Mouse (Mus musculus) frontal cortex, postnatal 36 days (tissue): ENCODE results near the gene Olfr1262.

Experiments
- DNase-seq, 2 experiments: peaks; one replicate each; pipeline ENCODE4 v3.0.0; 2022; ENCODE audit warnings: low spot score in 2 of 2

Olfr1262 gene

DNA sequence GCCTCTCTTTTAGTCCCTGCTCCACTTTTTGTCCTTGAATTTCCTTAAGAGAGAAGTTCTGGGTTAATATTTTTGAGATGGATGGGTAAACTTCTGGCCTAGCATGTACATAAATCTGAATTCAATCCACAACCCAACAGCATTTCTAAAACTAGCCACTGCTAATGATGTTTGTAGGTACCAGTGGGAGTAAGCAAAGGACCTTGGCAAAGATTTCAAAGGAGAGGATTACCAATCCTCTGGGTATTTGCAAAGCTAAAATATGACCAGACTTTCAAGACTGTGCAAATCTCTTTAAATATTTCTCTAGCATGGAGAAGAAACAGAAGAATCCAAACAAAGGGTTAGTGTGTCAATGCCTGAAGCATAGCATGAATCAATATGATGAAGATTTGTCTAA, at the start of gene Olfr1262:
Gene Olfr1262 (plus strand): TSS at position 301 of the 400 bp plus-strand sequence.
- DNase-seq = no peak

DNA sequence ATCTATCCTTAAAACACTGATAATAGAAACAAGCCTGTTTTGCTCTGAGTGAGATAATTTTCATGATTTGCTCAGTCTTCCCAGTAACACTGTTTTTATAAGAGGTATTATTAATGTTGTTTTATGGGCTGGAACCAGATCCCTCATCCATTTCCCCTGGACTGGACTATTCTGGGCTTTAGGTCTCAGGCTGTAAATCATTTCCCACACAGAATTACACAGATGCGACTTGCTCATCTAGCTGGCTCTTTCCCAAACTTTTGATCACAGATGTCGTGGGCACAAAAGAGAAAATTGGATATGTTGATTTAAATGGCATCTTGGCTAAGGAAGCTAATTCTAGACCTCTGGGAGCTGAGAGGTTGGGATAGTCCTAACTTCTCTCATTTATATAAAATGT, 25.8 kb upstream of the Olfr1262 start, which contains the start of gene Olfr1260:
Gene Olfr1260 (plus strand): TSS at position 157 of the 400 bp plus-strand sequence.
- DNase-seq = peak; percentile 8 to 22

GRCm38 (mm10) chr2:89977709-89978108, 22.2 kb upstream of the Olfr1262 start:
- no peak for DNase-seq

- DNase-seq = no peak
These were observed 9.0 kb upstream of the Olfr1262 start, which contains the start of gene Olfr1261 for GRCm38 (mm10) chr2:89990921-89991320. TSS of gene Olfr1261 (plus strand) at chr2:89991221.

- no peak for DNase-seq
These were observed 11.9 kb downstream of the Olfr1262 start, which contains the start of gene Olfr1263 for GRCm38 (mm10) chr2:90011831-90012230. TSS of gene Olfr1263 (plus strand) at chr2:90012131.

DNA sequence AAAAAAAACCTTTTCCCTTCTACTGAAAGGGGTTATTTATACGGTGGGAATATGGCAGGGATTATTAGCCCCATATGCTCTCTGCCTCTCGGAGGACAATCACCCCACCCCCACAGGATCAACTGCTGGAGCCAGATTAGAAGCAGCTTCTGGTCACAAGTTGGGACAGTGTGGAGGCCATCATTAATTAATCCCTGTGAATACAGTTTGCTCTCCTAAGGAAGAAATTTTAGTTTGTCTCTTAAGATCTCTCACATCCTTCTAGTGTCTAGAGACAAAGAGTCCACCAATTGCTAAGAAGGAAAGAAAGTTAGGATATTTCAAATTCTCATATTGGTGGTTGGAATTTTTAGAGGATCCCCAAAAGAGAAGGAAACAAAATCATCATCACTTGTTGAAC, 25.5 kb downstream of the Olfr1262 start, which contains the start of gene Olfr1264:
Gene Olfr1264 (minus strand): TSS at position 101 of the 400 bp plus-strand sequence.
- no peak for DNase-seq

DNA sequence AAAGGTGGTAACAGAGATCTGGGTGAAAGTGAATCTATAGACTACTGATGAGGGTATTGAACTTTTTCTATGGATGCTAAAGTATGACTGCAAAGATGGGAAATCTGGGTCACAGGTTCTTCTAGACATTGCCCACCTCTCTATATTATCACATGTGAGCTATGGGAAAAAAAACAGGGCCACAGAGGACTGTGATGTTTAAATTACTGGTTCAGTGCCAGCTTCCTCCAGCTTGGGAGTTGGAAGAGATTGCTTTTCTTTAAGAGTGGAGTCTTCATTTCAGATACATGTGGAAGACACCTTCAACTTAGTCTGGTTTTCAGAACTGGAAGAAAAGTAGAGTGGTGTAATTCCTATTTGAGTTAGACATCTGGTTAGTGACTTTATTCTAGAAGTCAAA, 35.1 kb downstream of the Olfr1262 start, which contains the start of gene Olfr1265:
Gene Olfr1265 (plus strand): TSS at position 301 of the 400 bp plus-strand sequence.
- no peak for DNase-seq
